Mouse (Mus musculus) heart, adult 2 months (tissue): ENCODE measurements around the gene Tmem170b.

Experiments used
- CTCF ChIP-seq: fragments of 200-600 bp; IDR thresholded peaks from 2 replicates; pipeline ENCODE4 v1.8.1; 2022; ENCODE audit warnings: antibody characterized with exemption, mild to moderate bottlenecking, moderate library complexity
- POLR2A ChIP-seq: fragments of 200-500 bp; IDR thresholded peaks from 2 replicates; pipeline ENCODE4 v1.6.1; 2011; ENCODE audit warnings: mild to moderate bottlenecking, low read depth, low read length, control low read depth; ENCODE audit not compliant: insufficient read depth

GRCm38 (mm10) chr13:41644591-41645482 is 39.1 kb downstream of the Tmem170b start:
- TF ChIP-seq CTCF, result no peak
- no peak for TF ChIP-seq POLR2A
